Comparison of ENCODE assay signal across 8 mouse cellular contexts in the genomic region with DNA sequence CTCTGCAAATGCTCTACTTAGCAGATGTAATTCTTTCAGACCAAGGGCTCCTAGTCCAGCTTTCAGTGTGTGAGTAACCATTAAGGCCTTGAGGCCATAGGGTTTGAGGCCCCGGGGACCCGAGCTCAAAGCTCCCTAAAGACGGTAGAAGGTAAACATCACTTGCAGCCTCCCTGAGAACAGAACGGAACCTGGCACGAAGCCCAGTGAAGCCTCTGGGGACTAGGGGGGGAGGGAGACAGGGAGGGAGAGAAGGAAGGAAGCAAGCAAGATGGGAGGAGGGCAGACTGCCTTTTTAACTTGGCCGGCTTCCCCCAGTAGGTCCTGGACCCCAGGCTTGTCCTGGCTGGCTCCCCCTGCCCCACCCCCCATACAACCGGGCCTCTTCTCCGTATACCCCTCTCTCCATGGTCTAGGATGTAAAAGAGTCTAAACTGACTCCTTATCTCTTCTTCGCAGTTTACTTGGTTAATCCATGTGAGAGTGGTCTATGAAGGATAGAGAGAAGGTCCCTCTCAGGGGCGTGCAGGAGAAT. TPM values are rescaled to one million over a fixed set of nuclear protein-coding genes. Genes with fewer than 3 reads are reported as not detected.
DNase-seq lines count a peak whose midpoint lies in the region; ATAC-seq and TF ChIP-seq lines count a peak whose summit lies in the region.

No protein-coding gene starts in this region.

- peaks cover 42% of the 10 kb centered on the region for H3K36me3 ChIP-seq in megakaryocyte, embryonic 14.5 days (replicated peaks; ENCODE audit: low read length)
- H3K36me3 ChIP-seq in embryonic facial prominence, embryonic 10.5 days (replicated peaks), result peaks cover 33% of the 10 kb centered on the region
- peaks cover 31% of the 10 kb centered on the region for H3K36me3 ChIP-seq in limb, embryonic 14.5 days (ENCODE audit: control insufficient read depth, insufficient read depth, low read length)
- peaks cover 20% of the 10 kb centered on the region for H3K36me3 ChIP-seq in midbrain, postnatal 0 days (ENCODE audit: insufficient read depth, low read length)

- H3K27me3 ChIP-seq in megakaryocyte, embryonic 14.5 days (replicated peaks), result peaks cover 2% of the 10 kb centered on the region
- 0 out of 2 replicates have a peak, but pooled peaks cover 6% of the 10 kb centered on the region for H3K27me3 ChIP-seq in embryonic facial prominence, embryonic 10.5 days (replicated peaks; ENCODE audit: low read depth, poor library complexity, severe bottlenecking)
- no peaks in the 10 kb centered on the region for H3K27me3 ChIP-seq in limb, embryonic 14.5 days (ENCODE audit: control insufficient read depth, insufficient read depth, low read length)
- no peaks in the 10 kb centered on the region for H3K27me3 ChIP-seq in midbrain, postnatal 0 days (ENCODE audit: insufficient read depth, low read length)

- 6% methylated on average over 10 of the region's 10 CpGs for WGBS in embryonic facial prominence, embryonic 10.5 days
- 6% methylated on average over 10 of the region's 10 CpGs for WGBS in limb, embryonic 14.5 days
- 5% methylated on average over 9 of the region's 10 CpGs for WGBS in midbrain, postnatal 0 days

- no peak for TF ChIP-seq POLR2A in limb, embryonic 14.5 days (IDR thresholded peaks at IDR 0.05; ENCODE audit: borderline replicate concordance, extremely low read depth, insufficient read depth, insufficient read length)

- H3K9me3 ChIP-seq in megakaryocyte, embryonic 14.5 days, result no peaks in the 10 kb centered on the region
- H3K9me3 ChIP-seq in embryonic facial prominence, embryonic 10.5 days, result no peaks in the 10 kb centered on the region
- no peaks in the 10 kb centered on the region for H3K9me3 ChIP-seq in limb, embryonic 14.5 days (ENCODE audit: control insufficient read depth, low read length)
- no peaks in the 10 kb centered on the region for H3K9me3 ChIP-seq in midbrain, postnatal 0 days (ENCODE audit: low read length)

- DNase-seq in embryonic facial prominence, embryonic 10.5 days (ENCODE audit: low spot score), result peak; percentile 66
- peak; percentile 57 for DNase-seq in kidney, adult 11 months
- peak; percentile 51 for DNase-seq in limb, embryonic 14.5 days (ENCODE audit: low spot score)
- DNase-seq in midbrain, postnatal 0 days (ENCODE audit: low spot score), result peak; percentile 72
- DNase-seq in spleen, postnatal 36 days (ENCODE audit: low spot score in 2 of 2), result peak; percentile 86

- H3K9ac ChIP-seq in limb, embryonic 14.5 days (ENCODE audit: low read depth, low read length, severe bottlenecking), result peak overlapping the region; percentile 80
- peak overlapping the region; percentile 75 for H3K9ac ChIP-seq in midbrain, postnatal 0 days (replicated peaks; ENCODE audit: low read length, poor library complexity, severe bottlenecking)

- H3K4me2 ChIP-seq in limb, embryonic 14.5 days (replicated peaks; ENCODE audit: low read depth, low read length, severe bottlenecking), result peak overlapping the region; percentile 80
- peak overlapping the region; percentile 75 for H3K4me2 ChIP-seq in midbrain, postnatal 0 days (ENCODE audit: low read depth, low read length, poor library complexity, severe bottlenecking)

- ATAC-seq in megakaryocyte, adult 5-6 weeks (ENCODE audit: poor library complexity, severe bottlenecking), result no peak
- peak; percentile 36 for ATAC-seq in granulocyte monocyte progenitor cell, adult 5-6 weeks (replicated peaks; ENCODE audit: poor library complexity, severe bottlenecking)
- peak; percentile 8; the same call in 1 of the 2 replicates for ATAC-seq in limb, embryonic 14.5 days (ENCODE audit: low FRiP score, low read depth)
- ATAC-seq in midbrain, postnatal 0 days (ENCODE audit: low FRiP score), result peak; percentile 63

- TF ChIP-seq CTCF in midbrain, postnatal 0 days (IDR thresholded peaks at IDR 0.05), result no peak

- peak overlapping the region; percentile 98 for H3K4me3 ChIP-seq in megakaryocyte, embryonic 14.5 days (replicated peaks)
- H3K4me3 ChIP-seq in embryonic facial prominence, embryonic 10.5 days, result peak overlapping the region; percentile 75
- peak overlapping the region; percentile 62 for H3K4me3 ChIP-seq in limb, embryonic 14.5 days (replicated peaks; ENCODE audit: low read length)
- peak overlapping the region; percentile 51 for H3K4me3 ChIP-seq in midbrain, postnatal 0 days (ENCODE audit: low read depth, low read length)

- peaks cover 49% of the 10 kb centered on the region for H3K4me1 ChIP-seq in megakaryocyte, embryonic 14.5 days
- H3K4me1 ChIP-seq in embryonic facial prominence, embryonic 10.5 days, result peaks cover 21% of the 10 kb centered on the region
- peaks cover 7% of the 10 kb centered on the region for H3K4me1 ChIP-seq in limb, embryonic 14.5 days (ENCODE audit: control insufficient read depth, insufficient read depth, low read length)
- H3K4me1 ChIP-seq in midbrain, postnatal 0 days (ENCODE audit: insufficient read depth, low read length), result 0 out of 2 replicates have a peak, but pooled peaks cover 2% of the 10 kb centered on the region

- H3K27ac ChIP-seq in embryonic facial prominence, embryonic 10.5 days (replicated peaks), result peak overlapping the region; percentile 88
- peak overlapping the region; percentile 74 for H3K27ac ChIP-seq in limb, embryonic 14.5 days (replicated peaks; ENCODE audit: low read depth, low read length)
- peak overlapping the region; percentile 90 for H3K27ac ChIP-seq in midbrain, postnatal 0 days (ENCODE audit: low read depth, low read length)

RNA-seq across cellular contexts. Expression of a gene that starts 0.8 kb away (rescaled TPM):
- 19.1 and 50.7 TPM in 2 replicates for polyA plus RNA-seq in megakaryocyte, embryonic 14.5 days (2012; ENCODE audit: insufficient read depth, low replicate concordance)
- total RNA-seq in megakaryocyte, adult 5-6 weeks (2015), result 11.7 and 16.0 TPM in 2 replicates
- total RNA-seq in megakaryocyte, adult 5-6 weeks (2017), result 26.3 and 30.3 TPM in 2 replicates
- 20.7 and 23.6 TPM in 2 replicates for polyA plus RNA-seq in embryonic facial prominence, embryonic 10.5 days (2016; fragmentation: Nextera tagmentation; extraction: Ambion mirVana)
- 29.0 and 38.0 TPM in 2 replicates for total RNA-seq in granulocyte monocyte progenitor cell, adult 5-6 weeks (2014; fragmentation: Nextera tagmentation)
- total RNA-seq in granulocyte monocyte progenitor cell, adult 5-6 weeks (2017), result 37.2 TPM in 2 replicates
- polyA plus RNA-seq in limb, embryonic 14.5 days (2012; rRNA removed), result 39.3 and 52.1 TPM in 2 replicates
- polyA plus RNA-seq in limb, embryonic 14.5 days (2014; fragmentation: Nextera tagmentation; extraction: Ambion mirVana), result 22.5 and 28.0 TPM in 2 replicates
- total RNA-seq in midbrain, postnatal 0 days (2014; rRNA removed), result 27.8 and 29.1 TPM in 2 replicates
- polyA plus RNA-seq in midbrain, postnatal 0 days (2015; fragmentation: Nextera tagmentation; extraction: Ambion mirVana), result 18.2 and 21.6 TPM in 2 replicates

RNA-seq across cellular contexts. Expression of a gene that starts 16.1 kb away (rescaled TPM):
- not detected in 2 replicates for polyA plus RNA-seq in megakaryocyte, embryonic 14.5 days (2012; ENCODE audit: insufficient read depth, low replicate concordance)
- not detected in 2 replicates for total RNA-seq in megakaryocyte, adult 5-6 weeks (2015)
- not detected in 2 replicates for total RNA-seq in megakaryocyte, adult 5-6 weeks (2017)
- 0.05 TPM in 1 of 2 replicates, not detected in the other for polyA plus RNA-seq in embryonic facial prominence, embryonic 10.5 days (2016; fragmentation: Nextera tagmentation; extraction: Ambion mirVana)
- not detected in 2 replicates for total RNA-seq in granulocyte monocyte progenitor cell, adult 5-6 weeks (2014; fragmentation: Nextera tagmentation)
- total RNA-seq in granulocyte monocyte progenitor cell, adult 5-6 weeks (2017), result not detected in 2 replicates
- polyA plus RNA-seq in limb, embryonic 14.5 days (2012; rRNA removed), result 0.06 TPM in 1 of 2 replicates, not detected in the other
- polyA plus RNA-seq in limb, embryonic 14.5 days (2014; fragmentation: Nextera tagmentation; extraction: Ambion mirVana), result not detected in 2 replicates
- 1.5 and 3.8 TPM in 2 replicates for total RNA-seq in midbrain, postnatal 0 days (2014; rRNA removed)
- 0.55 and 0.57 TPM in 2 replicates for polyA plus RNA-seq in midbrain, postnatal 0 days (2015; fragmentation: Nextera tagmentation; extraction: Ambion mirVana)

RNA-seq across cellular contexts. Expression of a gene that starts 19.0 kb away (rescaled TPM):
- polyA plus RNA-seq in megakaryocyte, embryonic 14.5 days (2012; ENCODE audit: insufficient read depth, low replicate concordance), result 11.5 and 17.6 TPM in 2 replicates
- 41.6 and 47.3 TPM in 2 replicates for total RNA-seq in megakaryocyte, adult 5-6 weeks (2015)
- 43.5 and 107 TPM in 2 replicates for total RNA-seq in megakaryocyte, adult 5-6 weeks (2017)
- 65.9 and 74.1 TPM in 2 replicates for polyA plus RNA-seq in embryonic facial prominence, embryonic 10.5 days (2016; fragmentation: Nextera tagmentation; extraction: Ambion mirVana)
- 50.5 and 65.3 TPM in 2 replicates for total RNA-seq in granulocyte monocyte progenitor cell, adult 5-6 weeks (2014; fragmentation: Nextera tagmentation)
- 58.3 and 58.7 TPM in 2 replicates for total RNA-seq in granulocyte monocyte progenitor cell, adult 5-6 weeks (2017)
- polyA plus RNA-seq in limb, embryonic 14.5 days (2012; rRNA removed), result 47.5 and 53.0 TPM in 2 replicates
- polyA plus RNA-seq in limb, embryonic 14.5 days (2014; fragmentation: Nextera tagmentation; extraction: Ambion mirVana), result 53.8 and 56.0 TPM in 2 replicates
- total RNA-seq in midbrain, postnatal 0 days (2014; rRNA removed), result 98.3 and 103 TPM in 2 replicates
- 102 and 114 TPM in 2 replicates for polyA plus RNA-seq in midbrain, postnatal 0 days (2015; fragmentation: Nextera tagmentation; extraction: Ambion mirVana)

RNA-seq across cellular contexts. Expression of a gene that starts 19.4 kb away (rescaled TPM):
- polyA plus RNA-seq in megakaryocyte, embryonic 14.5 days (2012; ENCODE audit: insufficient read depth, low replicate concordance), result not detected in 2 replicates
- total RNA-seq in megakaryocyte, adult 5-6 weeks (2015), result 2.1 and 4.1 TPM in 2 replicates
- 2.6 and 9.3 TPM in 2 replicates for total RNA-seq in megakaryocyte, adult 5-6 weeks (2017)
- not detected in 2 replicates for polyA plus RNA-seq in embryonic facial prominence, embryonic 10.5 days (2016; fragmentation: Nextera tagmentation; extraction: Ambion mirVana)
- 1.9 TPM in 1 of 2 replicates, not detected in the other for total RNA-seq in granulocyte monocyte progenitor cell, adult 5-6 weeks (2014; fragmentation: Nextera tagmentation)
- total RNA-seq in granulocyte monocyte progenitor cell, adult 5-6 weeks (2017), result 1.0 TPM in 1 of 2 replicates, not detected in the other
- 0.67 and 0.88 TPM in 2 replicates for polyA plus RNA-seq in limb, embryonic 14.5 days (2012; rRNA removed)
- polyA plus RNA-seq in limb, embryonic 14.5 days (2014; fragmentation: Nextera tagmentation; extraction: Ambion mirVana), result 0.74 and 1.7 TPM in 2 replicates
- 5.4 TPM in 1 of 2 replicates, not detected in the other for total RNA-seq in midbrain, postnatal 0 days (2014; rRNA removed)
- polyA plus RNA-seq in midbrain, postnatal 0 days (2015; fragmentation: Nextera tagmentation; extraction: Ambion mirVana), result 0.69 TPM in 1 of 2 replicates, not detected in the other

RNA-seq across cellular contexts. Expression of a gene that starts 30.6 kb away (rescaled TPM):
- polyA plus RNA-seq in megakaryocyte, embryonic 14.5 days (2012; ENCODE audit: insufficient read depth, low replicate concordance), result not detected in 2 replicates
- not detected in 2 replicates for total RNA-seq in megakaryocyte, adult 5-6 weeks (2015)
- not detected in 2 replicates for total RNA-seq in megakaryocyte, adult 5-6 weeks (2017)
- polyA plus RNA-seq in embryonic facial prominence, embryonic 10.5 days (2016; fragmentation: Nextera tagmentation; extraction: Ambion mirVana), result 0.59 and 0.64 TPM in 2 replicates
- not detected in 2 replicates for total RNA-seq in granulocyte monocyte progenitor cell, adult 5-6 weeks (2014; fragmentation: Nextera tagmentation)
- not detected in 2 replicates for total RNA-seq in granulocyte monocyte progenitor cell, adult 5-6 weeks (2017)
- 0.74 and 0.83 TPM in 2 replicates for polyA plus RNA-seq in limb, embryonic 14.5 days (2012; rRNA removed)
- polyA plus RNA-seq in limb, embryonic 14.5 days (2014; fragmentation: Nextera tagmentation; extraction: Ambion mirVana), result 0.47 and 0.65 TPM in 2 replicates
- total RNA-seq in midbrain, postnatal 0 days (2014; rRNA removed), result 9.4 and 14.7 TPM in 2 replicates
- polyA plus RNA-seq in midbrain, postnatal 0 days (2015; fragmentation: Nextera tagmentation; extraction: Ambion mirVana), result 12.3 and 15.0 TPM in 2 replicates
